Mouse (Mus musculus) heart, adult 2 months (tissue): ENCODE measurements around the gene Trp53bp2.

Source experiments
- CTCF ChIP-seq: fragments of 200-600 bp; IDR thresholded peaks from 2 replicates; pipeline ENCODE4 v1.8.1; 2022; ENCODE audit warnings: antibody characterized with exemption, mild to moderate bottlenecking, moderate library complexity
- EP300 ChIP-seq: fragments of 200-500 bp; IDR thresholded peaks from 2 replicates; pipeline ENCODE4 v1.6.1; 2011; ENCODE audit warnings: low read depth, low read length, control low read depth; ENCODE audit not compliant: insufficient read depth
- POLR2A ChIP-seq: fragments of 200-500 bp; IDR thresholded peaks from 2 replicates; pipeline ENCODE4 v1.6.1; 2011; ENCODE audit warnings: mild to moderate bottlenecking, low read depth, low read length, control low read depth; ENCODE audit not compliant: insufficient read depth

DNA sequence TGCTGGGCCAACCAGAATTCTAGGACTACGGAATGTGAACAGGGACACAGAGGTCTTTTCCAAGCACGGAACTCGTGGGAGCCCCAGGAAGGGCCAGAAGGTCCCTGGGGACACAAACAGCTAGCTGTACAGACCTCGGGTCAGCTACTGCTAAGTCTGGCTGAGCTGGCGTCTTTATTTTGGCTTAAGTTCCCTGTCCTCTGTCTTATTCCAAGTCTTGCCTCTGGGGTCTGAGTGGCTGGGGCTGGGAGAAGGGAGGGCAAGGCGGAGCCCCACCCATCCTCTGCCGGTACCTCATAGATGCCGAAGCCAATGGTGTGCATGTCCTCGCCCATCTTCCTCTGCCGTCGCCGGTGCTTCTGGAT lies 74.9 kb downstream of the Trp53bp2 start:
- TF ChIP-seq CTCF = no peak
- TF ChIP-seq POLR2A = 0 out of 2 replicates have a peak, but pooled peaks have one; percentile 17
- 0 out of 2 replicates have a peak, but pooled peaks have one; percentile 25 for TF ChIP-seq EP300
